Mouse (Mus musculus): ENCODE data around the gene Dnase1l2.
"Not testable (repeated sequence)": the region's sequence is repeated elsewhere in the genome, so short reads cannot be mapped to it uniquely, and the experiment has no call there.

Dnase1l2 gene

GRCm38 (mm10) chr17:24472512-24472911, 29.6 kb upstream of the Dnase1l2 start:
- DNase-seq (ENCODE audit: low spot score in 2 of 2), result peak in 1 of 2 experiments; percentile 58

GRCm38 (mm10) chr17:24470701-24471527, 28.0 kb upstream of the Dnase1l2 start:
- DNase-seq (ENCODE audit: low spot score in 2 of 2), result no peak

GRCm38 (mm10) chr17:24469910-24470602, 27.2 kb upstream of the Dnase1l2 start, which contains the start of the genes E4f1 and Pgp:
TSS of gene E4f1 (minus strand) at chr17:24470313.
TSS of gene Pgp (plus strand) at chr17:24470392.
- peak; percentile 97 to 98 for DNase-seq (ENCODE audit: low spot score in 2 of 2)

- no peak for DNase-seq (ENCODE audit: low spot score in 2 of 2)
Measured at GRCm38 (mm10) chr17:24469336-24469909, 26.5 kb upstream of the Dnase1l2 start.

GRCm38 (mm10) chr17:24468636-24469246, 25.8 kb upstream of the Dnase1l2 start:
- no peak for DNase-seq (ENCODE audit: low spot score in 2 of 2)

GRCm38 (mm10) chr17:24463374-24464133, 20.6 kb upstream of the Dnase1l2 start:
- no peak for DNase-seq (ENCODE audit: low spot score in 2 of 2)

- DNase-seq (ENCODE audit: low spot score in 2 of 2), result no peak
Measured at GRCm38 (mm10) chr17:24462932-24463331, 20.0 kb upstream of the Dnase1l2 start.

GRCm38 (mm10) chr17:24461580-24461979, 18.7 kb upstream of the Dnase1l2 start:
- no peak for DNase-seq (ENCODE audit: low spot score in 2 of 2)

GRCm38 (mm10) chr17:24455523-24456206, 12.8 kb upstream of the Dnase1l2 start:
- DNase-seq (ENCODE audit: low spot score in 2 of 2), result not testable (repeated sequence)

- peak; percentile 100 for DNase-seq (ENCODE audit: low spot score in 2 of 2)
Measured at GRCm38 (mm10) chr17:24454756-24455522, 12.0 kb upstream of the Dnase1l2 start.

GRCm38 (mm10) chr17:24454218-24454755, 11.4 kb upstream of the Dnase1l2 start:
- no peak for DNase-seq (ENCODE audit: low spot score in 2 of 2)

GRCm38 (mm10) chr17:24453372-24453771, 10.5 kb upstream of the Dnase1l2 start:
- no peak for DNase-seq (ENCODE audit: low spot score in 2 of 2)

GRCm38 (mm10) chr17:24451220-24451619, 8.3 kb upstream of the Dnase1l2 start:
- no peak for DNase-seq (ENCODE audit: low spot score in 2 of 2)

- DNase-seq (ENCODE audit: low spot score in 2 of 2), result no peak
Measured at GRCm38 (mm10) chr17:24449507-24449906, 6.6 kb upstream of the Dnase1l2 start.

- DNase-seq (ENCODE audit: low spot score in 2 of 2), result no peak
Measured at GRCm38 (mm10) chr17:24446590-24446989, 3.7 kb upstream of the Dnase1l2 start.

- peak; percentile 66 to 72 for DNase-seq (ENCODE audit: low spot score in 2 of 2)
Measured at GRCm38 (mm10) chr17:24443409-24443808, 504 bp upstream of the Dnase1l2 start.

- DNase-seq (ENCODE audit: low spot score in 2 of 2), result peak; percentile 58 to 70
Measured at GRCm38 (mm10) chr17:24442107-24442506, 798 bp downstream of the Dnase1l2 start.

GRCm38 (mm10) chr17:24441148-24441547, 1.8 kb downstream of the Dnase1l2 start:
- no peak for DNase-seq (ENCODE audit: low spot score in 2 of 2)

GRCm38 (mm10) chr17:24440377-24440776, 2.5 kb downstream of the Dnase1l2 start:
- no peak for DNase-seq (ENCODE audit: low spot score in 2 of 2)

GRCm38 (mm10) chr17:24437016-24437415, 5.9 kb downstream of the Dnase1l2 start:
- DNase-seq (ENCODE audit: low spot score in 2 of 2), result no peak
